Mouse (Mus musculus) liver, embryonic 14.5 days (tissue): Measurements from ENCODE around the gene Itpr3.

Source experiments
- CTCF ChIP-seq: IDR thresholded peaks from 2 replicates; pipeline ENCODE4 v1.5.1; 2016; ENCODE audit warnings: antibody characterized with exemption, low read depth, control low read depth
- EP300 ChIP-seq: IDR thresholded peaks from 2 replicates; pipeline ENCODE4 v1.6.1; 2016; ENCODE audit warnings: antibody characterized with exemption, low read depth

DNA sequence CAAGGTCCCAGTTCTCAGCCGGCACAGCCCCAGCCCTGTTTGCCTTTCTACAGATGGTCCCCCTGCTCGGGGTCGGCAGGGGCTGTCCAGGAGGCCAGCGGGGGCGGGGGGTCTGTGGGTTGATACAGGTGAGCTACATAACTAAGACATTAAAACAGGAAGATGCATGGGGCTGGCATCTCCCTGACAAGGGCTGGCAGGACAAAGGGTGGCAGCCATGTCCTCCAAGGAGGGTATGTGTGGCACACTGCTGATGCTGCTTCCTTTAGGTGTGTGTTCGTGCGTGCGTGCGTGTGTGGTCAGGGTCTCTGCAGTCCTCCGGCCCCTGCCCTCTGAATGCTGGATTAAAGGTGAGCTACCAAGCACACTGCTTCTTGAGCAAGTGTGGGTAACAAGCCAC is 69.9 kb downstream of the Itpr3 start:
- TF ChIP-seq CTCF (no peak), EP300 (no peak)
